Mouse (Mus musculus) embryonic facial prominence, embryonic 13.5 days (tissue): ENCODE measurements at regions not wholly inside any gene's neighbourhood (a gene's known extent, or its start where the extent isn't known, plus 50 kb on each side); places are given as distances from the start of the nearest gene placed in this dataset.

ENCODE experiments used
- ATAC-seq: fragments of 200-750 bp; cut with Nextera tagmentation; 2 replicates; pipeline ENCODE4 v1.8.0; 2017; ENCODE audit warnings: low read depth; ENCODE audit not compliant: insufficient number of reproducible peaks, insufficient read depth, low FRiP score, low TSS enrichment
- H3K27ac ChIP-seq: fragments of 300-500 bp; sonication (generic); 2 replicates; pipeline ENCODE4 v1.5.1; 2015; ENCODE audit warnings: moderate library complexity, mild to moderate bottlenecking, inconsistent platforms
- H3K27me3 ChIP-seq: fragments of 300-500 bp; sonication (generic); 2 replicates; pipeline ENCODE4 v1.6.1; 2015; ENCODE audit warnings: mild to moderate bottlenecking, inconsistent platforms
- H3K36me3 ChIP-seq: fragments of 300-500 bp; sonication (generic); 2 replicates; pipeline ENCODE4 v1.6.1; 2015; ENCODE audit warnings: mild to moderate bottlenecking, inconsistent platforms
- H3K4me1 ChIP-seq: fragments of 300-500 bp; sonication (generic); 2 replicates; pipeline ENCODE4 v1.6.1; 2015; ENCODE audit warnings: inconsistent platforms
- H3K4me2 ChIP-seq: fragments of 300-500 bp; sonication (generic); 2 replicates; pipeline ENCODE4 v1.6.1; 2015; ENCODE audit warnings: moderate library complexity, mild to moderate bottlenecking, inconsistent platforms
- H3K4me3 ChIP-seq: fragments of 300-500 bp; sonication (generic); 2 replicates; pipeline ENCODE4 v1.5.1; 2015; ENCODE audit warnings: mild to moderate bottlenecking, inconsistent platforms
- H3K9ac ChIP-seq: fragments of 300-500 bp; sonication (generic); 2 replicates; pipeline ENCODE4 v1.6.1; 2015; ENCODE audit warnings: mild to moderate bottlenecking, inconsistent platforms
- H3K9me3 ChIP-seq: fragments of 300-500 bp; sonication (generic); 2 replicates; pipeline ENCODE4 v1.6.1; 2016; ENCODE audit warnings: inconsistent platforms
- WGBS: fragments of 180-500 bp; shearing (Covaris S2); methylation state at CpG from one replicate; pipeline ENCODE4 v1.1.7; 2015; ENCODE audit warnings: mixed read lengths; 5-methylcytosine and 5-hydroxymethylcytosine counted together

GRCm38 (mm10) chr1:184425694-184426093, 306.7 kb downstream of the Hlx start:
- Histone ChIP-seq H3K4me1 (no peaks in the 10 kb centered on the region), H3K4me2 (no peak overlapping the region), H3K9me3 (no peaks in the 10 kb centered on the region), H3K27me3 (peaks cover 3% of the 10 kb centered on the region; the same call in 1 of the 2 replicates), H3K36me3 (no peaks in the 10 kb centered on the region), H3K4me3 (no peak overlapping the region), H3K27ac (no peak overlapping the region), H3K9ac (no peak overlapping the region)
- ATAC-seq = no peak
- WGBS = 94% methylated on average over 1 of the region's 1 CpGs

- H3K36me3 ChIP-seq = no peaks in the 10 kb centered on the region
- no peak overlapping the region for H3K27ac ChIP-seq
- ATAC-seq = no peak
- 88% methylated on average over 2 of the region's 2 CpGs for whole genome bisulfite sequencing
- H3K4me2 ChIP-seq = no peak overlapping the region
- H3K27me3 ChIP-seq = no peaks in the 10 kb centered on the region; the same call in 1 of the 2 replicates
- H3K4me1 ChIP-seq = no peaks in the 10 kb centered on the region
- H3K4me3 ChIP-seq = no peak overlapping the region
- no peaks in the 10 kb centered on the region for H3K9me3 ChIP-seq
- no peak overlapping the region for H3K9ac ChIP-seq
Observed at GRCm38 (mm10) chr1:184424035-184424434, 308.4 kb downstream of the Hlx start.

- 83% methylated on average over 12 of the region's 12 CpGs for WGBS
- no peak overlapping the region for H3K9ac ChIP-seq
- H3K27ac ChIP-seq = no peak overlapping the region
- H3K4me1 ChIP-seq = peaks cover 14% of the 10 kb centered on the region; the same call in 1 of the 2 replicates
- no peaks in the 10 kb centered on the region for H3K9me3 ChIP-seq
- no peak overlapping the region for H3K4me3 ChIP-seq
- H3K27me3 ChIP-seq = 0 out of 2 replicates have a peak, but pooled peaks cover 3% of the 10 kb centered on the region
- H3K36me3 ChIP-seq = no peaks in the 10 kb centered on the region
- no peak overlapping the region for H3K4me2 ChIP-seq
- ATAC-seq = no peak
Observed at GRCm38 (mm10) chr1:184412596-184412995, 319.8 kb downstream of the Hlx start.

- no peaks in the 10 kb centered on the region for H3K9me3 ChIP-seq
- no peak overlapping the region for H3K4me3 ChIP-seq
- WGBS = 51% methylated on average over 3 of the region's 3 CpGs
- H3K4me2 ChIP-seq = no peak overlapping the region
- H3K27ac ChIP-seq = no peak overlapping the region
- no peak for ATAC-seq
- H3K36me3 ChIP-seq = no peaks in the 10 kb centered on the region
- peaks cover 14% of the 10 kb centered on the region; the same call in 1 of the 2 replicates for H3K4me1 ChIP-seq
- 0 out of 2 replicates have a peak, but pooled peaks cover 3% of the 10 kb centered on the region for H3K27me3 ChIP-seq
- H3K9ac ChIP-seq = no peak overlapping the region
Observed at GRCm38 (mm10) chr1:184411066-184411465, 321.4 kb downstream of the Hlx start.

GRCm38 (mm10) chr1:184409986-184410385, 322.4 kb downstream of the Hlx start:
- Histone ChIP-seq H3K9ac (no peak overlapping the region), H3K27me3 (0 out of 2 replicates have a peak, but pooled peaks cover 3% of the 10 kb centered on the region), H3K9me3 (no peaks in the 10 kb centered on the region), H3K27ac (no peak overlapping the region), H3K4me3 (no peak overlapping the region), H3K4me2 (no peak overlapping the region), H3K36me3 (no peaks in the 10 kb centered on the region), H3K4me1 (peaks cover 14% of the 10 kb centered on the region; the same call in 1 of the 2 replicates)
- 47% methylated on average over 7 of the region's 7 CpGs for WGBS
- ATAC-seq = no peak

- 80% methylated on average over 6 of the region's 6 CpGs for WGBS
Observed at GRCm38 (mm10) chr1:184402985-184403384, 329.4 kb downstream of the Hlx start.

GRCm38 (mm10) chr1:184395215-184395614, 337.2 kb downstream of the Hlx start:
- no peaks in the 10 kb centered on the region for H3K9me3 ChIP-seq
- H3K27me3 ChIP-seq = no peaks in the 10 kb centered on the region
- H3K4me1 ChIP-seq = peaks cover 7% of the 10 kb centered on the region; the same call in 1 of the 2 replicates
- WGBS = 56% methylated on average over 15 of the region's 15 CpGs
- H3K27ac ChIP-seq = no peak overlapping the region
- 0 out of 2 replicates have a peak overlapping the region, but pooled peaks have one; percentile 9 for H3K4me2 ChIP-seq
- no peaks in the 10 kb centered on the region for H3K36me3 ChIP-seq
- ATAC-seq = no peak
- H3K4me3 ChIP-seq = no peak overlapping the region
- H3K9ac ChIP-seq = no peak overlapping the region

More at GRCm38 (mm10) chr1:184402985-184403384, 329.4 kb downstream of the Hlx start:
- Histone ChIP-seq H3K27ac (no peak overlapping the region), H3K27me3 (no peaks in the 10 kb centered on the region), H3K4me1 (no peaks in the 10 kb centered on the region), H3K4me2 (no peak overlapping the region), H3K4me3 (no peak overlapping the region), H3K36me3 (no peaks in the 10 kb centered on the region), H3K9me3 (no peaks in the 10 kb centered on the region), H3K9ac (no peak overlapping the region)
- ATAC-seq = no peak

- Histone ChIP-seq H3K36me3 (no peaks in the 10 kb centered on the region), H3K4me3 (no peak overlapping the region), H3K9ac (no peak overlapping the region), H3K27ac (no peak overlapping the region), H3K4me2 (0 out of 2 replicates have a peak overlapping the region, but pooled peaks have one; percentile 9), H3K27me3 (no peaks in the 10 kb centered on the region), H3K4me1 (peaks cover 7% of the 10 kb centered on the region; the same call in 1 of the 2 replicates), H3K9me3 (no peaks in the 10 kb centered on the region)
- 61% methylated on average over 12 of the region's 12 CpGs for WGBS
- no peak for ATAC-seq
Observed at GRCm38 (mm10) chr1:184394559-184395194, 337.7 kb downstream of the Hlx start.

- WGBS = 39% methylated on average over 7 of the region's 7 CpGs
- Histone ChIP-seq H3K4me2 (no peak overlapping the region), H3K9ac (no peak overlapping the region), H3K4me1 (no peaks in the 10 kb centered on the region), H3K9me3 (no peaks in the 10 kb centered on the region), H3K36me3 (no peaks in the 10 kb centered on the region), H3K27me3 (0 out of 2 replicates have a peak, but pooled peaks cover 3% of the 10 kb centered on the region), H3K27ac (no peak overlapping the region), H3K4me3 (no peak overlapping the region)
- ATAC-seq = no peak
Observed at GRCm38 (mm10) chr1:184384088-184384823, 348.2 kb downstream of the Hlx start.

GRCm38 (mm10) chr1:184378665-184379064, 344.6 kb upstream of the 1700056E22Rik start:
- Histone ChIP-seq H3K9ac (no peak overlapping the region), H3K9me3 (no peaks in the 10 kb centered on the region), H3K27ac (no peak overlapping the region), H3K36me3 (no peaks in the 10 kb centered on the region), H3K4me2 (no peak overlapping the region), H3K4me3 (no peak overlapping the region), H3K27me3 (0 out of 2 replicates have a peak, but pooled peaks cover 3% of the 10 kb centered on the region), H3K4me1 (no peaks in the 10 kb centered on the region)
- no peak for ATAC-seq
- 81% methylated on average over 1 of the region's 1 CpGs for WGBS

GRCm38 (mm10) chr1:184365026-184365425, 330.9 kb upstream of the 1700056E22Rik start:
- no peaks in the 10 kb centered on the region for H3K36me3 ChIP-seq
- no peak overlapping the region for H3K27ac ChIP-seq
- ATAC-seq = no peak
- no peak overlapping the region for H3K4me2 ChIP-seq
- no peak overlapping the region for H3K4me3 ChIP-seq
- H3K4me1 ChIP-seq = no peaks in the 10 kb centered on the region
- H3K9ac ChIP-seq = no peak overlapping the region
- H3K27me3 ChIP-seq = 0 out of 2 replicates have a peak, but pooled peaks cover 4% of the 10 kb centered on the region
- no peaks in the 10 kb centered on the region for H3K9me3 ChIP-seq

- H3K27ac ChIP-seq = no peak overlapping the region
- H3K4me2 ChIP-seq = no peak overlapping the region
- H3K9me3 ChIP-seq = no peaks in the 10 kb centered on the region
- H3K4me1 ChIP-seq = peaks cover 5% of the 10 kb centered on the region; the same call in 1 of the 2 replicates
- H3K9ac ChIP-seq = no peak overlapping the region
- ATAC-seq = no peak
- no peak overlapping the region for H3K4me3 ChIP-seq
- H3K27me3 ChIP-seq = peaks cover 25% of the 10 kb centered on the region
- no peaks in the 10 kb centered on the region for H3K36me3 ChIP-seq
- 76% methylated on average over 6 of the region's 6 CpGs for WGBS
Observed at GRCm38 (mm10) chr1:184358226-184358568, 324.1 kb upstream of the 1700056E22Rik start.
